Mouse (Mus musculus) lung, adult 2 months (tissue): ENCODE results near the gene Srrm3. TPM values are rescaled to one million over a fixed set of nuclear protein-coding genes. Genes with fewer than 3 reads are reported as not detected.

Experiments used
- DNase-seq: peaks from one replicate; pipeline ENCODE4 v3.0.0; 2022
- H3K4me1 ChIP-seq: fragments of 200-500 bp; 2 replicates; pipeline ENCODE4 v1.6.1; 2011; ENCODE audit warnings: low read length; ENCODE audit not compliant: control insufficient read depth, insufficient read depth
- H3K4me3 ChIP-seq: fragments of 200-500 bp; replicated peaks from 2 replicates; pipeline ENCODE3; 2011; ENCODE audit warnings: low read depth, mild to moderate bottlenecking, control low read depth, low read length; ENCODE audit errors: extremely low read depth
- CTCF ChIP-seq: fragments of 200-500 bp; IDR thresholded peaks from 2 replicates; pipeline ENCODE4 v1.5.1; 2011; ENCODE audit warnings: mild to moderate bottlenecking, low read length, control low read depth; ENCODE audit not compliant: insufficient read depth
- POLR2A ChIP-seq: fragments of 200-500 bp; IDR thresholded peaks from 2 replicates; pipeline ENCODE4 v1.6.1; 2011; ENCODE audit warnings: low read depth, mild to moderate bottlenecking, control low read depth, low read length, borderline replicate concordance; ENCODE audit errors: extremely low read depth
- whole genome bisulfite sequencing: fragments of 180-500 bp; shearing (Covaris S2); methylation state at CpG from one replicate; pipeline ENCODE4 v1.1.7; 2018; 5-methylcytosine and 5-hydroxymethylcytosine counted together
- polyA plus RNA-seq: library from polyadenylated mRNA; depleted of rRNA; stranded (reverse); fragments of >200 nt; gene quantifications from 2 replicates; pipeline ENCODE4 v1.2.3, GENCODE M21; 2012

Gene Srrm3
- polyA plus RNA-seq, 1 experiment, result 0.06 TPM

DNA sequence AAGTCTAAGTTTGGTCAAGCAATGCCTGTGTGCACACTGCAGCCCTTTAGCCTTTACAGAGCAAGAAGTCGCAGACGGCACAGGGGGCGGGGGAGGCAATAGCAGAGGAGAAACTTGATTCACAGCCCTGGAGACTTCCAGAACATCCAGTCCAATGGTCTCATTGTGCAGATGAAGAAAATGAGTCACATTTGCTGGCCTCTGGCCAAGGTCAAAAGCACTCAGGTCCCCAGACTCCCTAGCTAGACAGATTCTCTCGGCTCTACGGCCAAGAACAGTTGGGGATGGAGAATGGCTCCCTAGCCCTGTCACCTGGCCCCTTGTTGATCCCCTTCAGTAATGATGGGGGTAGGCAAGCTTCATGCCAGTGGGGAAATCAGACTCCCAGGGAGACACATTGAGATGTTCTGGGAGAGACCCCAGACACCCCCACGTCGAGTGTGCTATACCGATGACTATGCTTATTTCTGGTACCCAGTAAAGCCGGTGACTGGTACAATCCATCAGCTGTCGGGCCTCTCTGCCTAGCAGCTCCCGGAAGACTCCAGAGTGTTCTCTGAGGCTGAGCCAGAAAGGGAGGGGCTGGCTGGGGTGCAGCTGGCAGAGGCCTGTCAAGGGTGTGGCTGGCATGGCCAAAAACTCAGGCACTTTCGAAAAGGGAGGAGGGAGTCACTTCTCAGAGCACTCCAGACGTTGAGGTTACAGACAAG lies 72.9 kb downstream of the Srrm3 start:
- Histone ChIP-seq H3K4me1 (peaks cover 16% of the 10 kb centered on the region), H3K4me3 (no peak overlapping the region)
- 12% methylated on average over 13 of the region's 13 CpGs for WGBS
- DNase-seq, result peak; percentile 90
- TF ChIP-seq CTCF (no peak), POLR2A (no peak; the same call in 1 of the 2 replicates)

- no peak overlapping the region for H3K4me3 ChIP-seq
- peaks cover 5% of the 10 kb centered on the region for H3K4me1 ChIP-seq
- DNase-seq, result no peak
- 71% methylated on average over 6 of the region's 6 CpGs for WGBS
- no peak for TF ChIP-seq POLR2A
These were observed 78.0 kb downstream of the Srrm3 start for GRCm38 (mm10) chr5:135884641-135885040.

DNA sequence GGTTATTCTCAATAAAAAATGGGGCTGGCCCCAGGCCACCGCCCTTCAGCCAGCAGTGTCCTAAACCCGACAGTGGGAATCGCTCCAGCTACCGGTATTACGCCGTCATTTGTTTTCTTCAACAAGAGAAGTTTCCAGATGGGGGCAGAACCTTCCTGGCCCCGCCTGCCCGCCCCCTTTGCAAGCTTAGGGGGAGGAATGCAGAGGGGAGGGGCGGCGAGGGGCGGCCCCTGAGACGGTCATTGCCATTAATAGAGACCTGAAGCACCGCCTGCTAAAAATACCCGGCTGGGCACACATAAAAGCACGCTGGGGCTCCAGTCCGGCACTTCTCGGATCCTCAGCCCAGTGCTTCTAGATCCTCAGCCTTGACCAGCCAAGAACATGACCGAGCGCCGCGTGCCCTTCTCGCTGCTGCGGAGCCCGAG lies 81.0 kb downstream of the Srrm3 start, which contains the start of gene Hspb1:
TSS of gene Hspb1 (plus strand) at position 245 of the 428 bp plus-strand sequence.
- TF ChIP-seq CTCF (no peak), POLR2A (peak; percentile 86)
- H3K4me3 ChIP-seq, result peak within 1 kb of the TSS; percentile 73
- under 1% methylated on average over 24 of the region's 24 CpGs for WGBS
- peak; percentile 89 for DNase-seq
- no peaks in the 10 kb centered on the region for H3K4me1 ChIP-seq

- WGBS, result 5% methylated on average over 30 of the region's 30 CpGs
- TF ChIP-seq CTCF (no peak), POLR2A (peak; percentile 37; the same call in 1 of the 2 replicates)
- peak; percentile 44 for DNase-seq
- H3K4me1 ChIP-seq, result no peaks in the 10 kb centered on the region
- H3K4me3 ChIP-seq, result peak overlapping the region; percentile 73
These were observed 81.9 kb downstream of the Srrm3 start for GRCm38 (mm10) chr5:135888405-135889215.

- Histone ChIP-seq H3K4me3 (no peak overlapping the region), H3K4me1 (no peaks in the 10 kb centered on the region)
- no peak for DNase-seq
- TF ChIP-seq POLR2A, result no peak
- no peak for TF ChIP-seq CTCF
- 61% methylated on average over 4 of the region's 4 CpGs for WGBS
These were observed 83.6 kb downstream of the Srrm3 start for GRCm38 (mm10) chr5:135890323-135890722.

DNA sequence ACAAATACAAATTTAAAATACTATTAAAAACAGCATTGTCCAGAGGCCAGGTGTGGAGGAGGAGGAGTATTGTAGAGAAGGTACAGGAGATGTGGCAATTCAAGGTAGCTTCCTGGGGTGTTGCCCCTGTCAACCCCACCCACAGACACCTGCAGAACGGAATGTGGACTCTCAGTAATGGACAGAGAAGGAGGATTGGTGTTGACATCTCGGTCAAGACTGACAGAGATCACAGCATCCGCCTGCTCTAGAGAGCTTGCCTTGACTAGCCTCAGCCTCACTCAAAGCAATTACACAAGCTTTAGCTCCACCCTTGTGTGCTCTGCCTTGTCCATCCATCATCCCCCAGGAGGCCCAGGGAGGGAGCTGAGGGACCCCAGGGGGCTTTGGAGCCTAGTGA lies 84.2 kb downstream of the Srrm3 start:
- Histone ChIP-seq H3K4me3 (no peak overlapping the region), H3K4me1 (no peaks in the 10 kb centered on the region)
- no peak for DNase-seq
- 54% methylated on average over 3 of the region's 3 CpGs for WGBS
- TF ChIP-seq CTCF, result no peak
- TF ChIP-seq POLR2A, result no peak

GRCm38 (mm10) chr5:135892589-135893351 lies 86.1 kb downstream of the Srrm3 start:
- TF ChIP-seq POLR2A (no peak), CTCF (no peak)
- H3K4me3 ChIP-seq, result no peak overlapping the region
- DNase-seq, result no peak
- no peaks in the 10 kb centered on the region for H3K4me1 ChIP-seq
- 45% methylated on average over 9 of the region's 9 CpGs for WGBS

DNA sequence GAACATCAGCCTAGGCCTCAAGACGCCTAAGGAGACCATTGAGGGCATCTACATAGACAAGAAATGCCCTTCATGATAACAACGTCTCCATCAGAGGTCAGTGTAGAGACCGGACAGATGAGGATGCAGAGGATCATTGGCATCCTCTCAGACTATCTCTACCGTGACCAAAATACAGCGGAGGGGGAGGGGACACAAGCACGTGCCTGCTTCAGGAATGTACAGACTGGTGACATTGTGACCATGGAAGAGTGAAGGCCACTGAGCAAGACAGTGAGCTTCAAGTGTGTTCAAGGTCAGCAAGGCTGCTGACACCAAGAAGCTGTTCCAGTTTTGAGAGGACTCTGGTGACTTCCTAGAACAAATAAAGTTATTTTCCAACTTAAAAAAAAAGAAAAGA lies 88.3 kb downstream of the Srrm3 start:
- H3K4me3 ChIP-seq, result no peak overlapping the region
- no peak for DNase-seq
- no peak for TF ChIP-seq CTCF
- TF ChIP-seq POLR2A, result no peak
- H3K4me1 ChIP-seq, result no peaks in the 10 kb centered on the region
- 84% methylated on average over 6 of the region's 6 CpGs for WGBS

DNA sequence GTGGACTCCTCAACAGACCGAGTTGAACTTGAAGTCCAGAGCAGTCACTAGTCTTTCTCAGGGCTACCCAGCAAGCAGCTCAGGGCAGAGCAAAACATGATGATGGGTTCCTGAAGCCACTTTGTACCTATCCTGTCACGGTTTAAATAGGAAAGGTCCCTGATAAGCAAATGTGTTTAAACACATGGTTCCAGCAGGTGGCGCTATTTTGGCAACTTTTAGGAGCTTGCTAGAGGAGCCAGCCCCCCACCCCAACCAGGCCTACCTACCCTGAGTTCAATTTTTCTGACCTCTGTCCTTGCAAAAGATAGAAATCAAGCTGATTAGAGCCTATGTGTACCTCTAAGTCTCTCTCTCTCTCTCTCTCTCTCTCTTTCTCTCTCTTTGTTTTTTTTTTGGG lies 91.3 kb downstream of the Srrm3 start:
- Histone ChIP-seq H3K4me1 (no peaks in the 10 kb centered on the region), H3K4me3 (no peak overlapping the region)
- no peak for TF ChIP-seq POLR2A
- TF ChIP-seq CTCF, result peak; percentile 21
- WGBS, result 19% methylated on average over 3 of the region's 3 CpGs
- DNase-seq, result no peak
